Mouse (Mus musculus) forebrain, postnatal 0 days (tissue): ENCODE measurements around the gene Enkur. TPM values are rescaled to one million over a fixed set of nuclear protein-coding genes. Genes with fewer than 3 reads are reported as not detected.
"Not testable (repeated sequence)": the region's sequence is repeated elsewhere in the genome, so short reads cannot be mapped to it uniquely, and the experiment has no call there.

Experiments used
- ATAC-seq: fragments of 200-750 bp; cut with Nextera tagmentation; 2 replicates; pipeline ENCODE4 v1.8.0; 2017; ENCODE audit warnings: mild to moderate bottlenecking, moderate library complexity
- DNase-seq: peaks from one replicate; pipeline ENCODE4 v3.0.0-alpha.2; 2015
- H3K27ac ChIP-seq: fragments of 300-500 bp; sonication (generic); 2 replicates; pipeline ENCODE4 v1.5.1; 2014; ENCODE audit warnings: low read depth, mild to moderate bottlenecking, antibody characterized with exemption, low read length, moderate library complexity, mixed read lengths
- H3K27me3 ChIP-seq: fragments of 300-500 bp; sonication (generic); 2 replicates; pipeline ENCODE4 v1.6.1; 2014; ENCODE audit warnings: mild to moderate bottlenecking, low read length, mixed read lengths; ENCODE audit not compliant: insufficient read depth
- H3K36me3 ChIP-seq: fragments of 300-500 bp; sonication (generic); 2 replicates; pipeline ENCODE4 v1.6.1; 2014; ENCODE audit warnings: mild to moderate bottlenecking, moderate library complexity; ENCODE audit not compliant: insufficient read depth
- H3K4me1 ChIP-seq: fragments of 300-500 bp; sonication (generic); 2 replicates; pipeline ENCODE4 v1.6.1; 2014; ENCODE audit warnings: antibody characterized with exemption; ENCODE audit not compliant: insufficient read depth
- H3K4me2 ChIP-seq: fragments of 300-500 bp; sonication (generic); 2 replicates; pipeline ENCODE4 v1.6.1; 2014; ENCODE audit warnings: low read depth, mild to moderate bottlenecking, moderate library complexity
- H3K4me3 ChIP-seq: fragments of 300-500 bp; sonication (generic); 2 replicates; pipeline ENCODE4 v1.5.1; 2014; ENCODE audit warnings: low read depth, low read length, mixed read lengths
- H3K9ac ChIP-seq: fragments of 300-500 bp; sonication (generic); 2 replicates; pipeline ENCODE4 v1.6.1; 2014; ENCODE audit warnings: mild to moderate bottlenecking
- H3K9me3 ChIP-seq: fragments of 300-500 bp; sonication (generic); 2 replicates; pipeline ENCODE4 v1.6.1; 2016; ENCODE audit warnings: low read length
- CTCF ChIP-seq: sonication (generic); IDR thresholded peaks from 2 replicates; pipeline ENCODE4 v1.5.1; 2016; ENCODE audit warnings: antibody characterized with exemption, control low read depth, low read depth
- WGBS: fragments of 180-500 bp; shearing (Covaris S2); extraction: QIAGEN DNeasy Blood & Tissue Kit; methylation state at CpG from one replicate; pipeline ENCODE4 v1.1.7; 2014; 5-methylcytosine and 5-hydroxymethylcytosine counted together
- polyA plus RNA-seq: library from polyadenylated mRNA; unstranded; fragments of >200 nt; fragmentation: Nextera tagmentation; extraction: Ambion mirVana; gene quantifications from 2 replicates; pipeline ENCODE4 v1.2.1, GENCODE M21; 2015
- total RNA-seq: library from RNA; depleted of rRNA; stranded (reverse); fragments of >200 nt; gene quantifications from 2 replicates; pipeline ENCODE4 v1.2.3, GENCODE M21; 2014; rRNA removed

The Enkur gene
- total RNA-seq (4.5 and 5.4 TPM in 2 replicates), polyA plus RNA-seq (5.2 and 8.1 TPM in 2 replicates)

DNA sequence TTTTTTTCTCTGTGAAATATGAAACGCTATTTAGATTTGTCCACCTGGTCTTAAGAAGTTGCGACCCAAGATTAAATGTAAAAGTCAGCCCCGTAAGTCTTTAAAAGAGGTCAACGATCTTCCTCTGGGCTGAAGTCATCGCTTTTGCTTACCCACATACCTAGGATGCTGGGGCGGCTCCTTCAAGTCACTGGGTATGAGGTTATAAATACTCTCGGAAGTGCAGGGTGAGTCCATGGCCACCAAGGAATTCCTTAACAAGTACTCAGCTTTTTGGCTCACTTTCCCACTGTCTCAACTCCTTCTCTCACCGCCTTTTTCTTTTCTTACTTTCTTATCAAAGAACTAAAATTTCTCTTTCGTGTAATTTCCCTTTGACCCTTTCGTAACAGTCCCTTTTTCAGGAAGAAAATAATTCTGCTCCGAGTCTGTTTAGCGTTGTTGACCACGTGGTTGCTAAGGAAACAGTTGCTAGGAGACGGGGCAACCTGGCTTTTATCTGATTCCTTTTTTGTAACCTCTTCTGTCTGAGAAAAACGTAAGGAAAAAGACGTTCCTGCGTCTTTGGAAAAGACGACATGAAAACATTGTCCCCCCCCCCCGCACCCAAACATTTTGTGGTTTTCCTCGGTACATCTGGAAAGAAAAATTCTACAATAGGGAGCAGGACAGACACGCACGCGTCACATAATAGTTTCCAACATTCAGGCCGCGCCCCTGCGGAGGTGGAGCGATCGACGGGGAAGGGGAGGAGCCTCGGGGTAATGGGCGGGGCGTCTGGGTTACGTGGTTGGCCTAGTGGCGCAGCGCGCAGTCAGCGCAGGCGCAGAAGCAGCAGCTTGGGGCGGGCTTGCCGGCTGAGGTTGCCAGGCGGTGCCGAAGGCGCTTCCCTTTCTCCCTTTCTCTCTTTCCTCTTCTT is at the start of gene Enkur, which contains the start of gene Thnsl1:
Gene Enkur, minus strand, starts transcription at position 454 of the 919 bp plus-strand sequence.
Gene Thnsl1, plus strand, starts transcription at position 813 of the 919 bp plus-strand sequence.
- Histone ChIP-seq H3K9ac (peak within 1 kb of the TSS; percentile 74), H3K27me3 (no peaks in the 10 kb centered on the region), H3K27ac (peak within 1 kb of the TSS; percentile 90), H3K4me2 (peak within 1 kb of the TSS; percentile 68), H3K4me1 (0 out of 2 replicates have a peak, but pooled peaks cover 10% of the 10 kb centered on the region), H3K4me3 (peak within 1 kb of the TSS; percentile 74), H3K9me3 (no peaks in the 10 kb centered on the region), H3K36me3 (no peaks in the 10 kb centered on the region)
- 3% methylated on average over 43 of the region's 43 CpGs for WGBS
- peak; percentile 99 for ATAC-seq
- DNase-seq, result peak; percentile 99
- TF ChIP-seq CTCF, result peak; percentile 11; the same call in 1 of the 2 replicates

DNA sequence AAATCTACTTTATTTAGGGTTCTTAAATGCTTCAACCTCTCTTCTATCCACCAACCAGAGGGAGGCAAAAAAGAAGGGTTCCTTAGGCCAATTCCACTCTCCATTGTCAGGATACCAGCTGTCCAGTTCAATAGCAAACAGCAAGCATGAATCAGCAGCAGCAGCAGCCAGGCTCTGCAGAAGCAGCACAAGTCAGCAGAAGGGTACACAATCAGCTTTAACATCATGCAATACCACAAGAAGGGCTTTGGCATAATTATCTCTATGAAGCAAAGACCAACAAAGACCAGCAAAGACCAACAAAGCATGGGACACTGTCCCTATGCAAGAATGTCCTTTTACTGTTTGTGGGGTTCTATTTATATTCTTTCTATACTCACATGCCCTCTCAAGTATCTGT is 49.1 kb upstream of the Enkur start:
- H3K9ac ChIP-seq, result no peak overlapping the region
- no peak for DNase-seq
- H3K27ac ChIP-seq, result no peak overlapping the region
- no peak for TF ChIP-seq CTCF
- no peaks in the 10 kb centered on the region for H3K27me3 ChIP-seq
- H3K36me3 ChIP-seq, result no peaks in the 10 kb centered on the region
- no peak overlapping the region for H3K4me3 ChIP-seq
- no peaks in the 10 kb centered on the region for H3K4me1 ChIP-seq
- no peak for ATAC-seq
- H3K4me2 ChIP-seq, result no peak overlapping the region
- H3K9me3 ChIP-seq, result no peaks in the 10 kb centered on the region

DNA sequence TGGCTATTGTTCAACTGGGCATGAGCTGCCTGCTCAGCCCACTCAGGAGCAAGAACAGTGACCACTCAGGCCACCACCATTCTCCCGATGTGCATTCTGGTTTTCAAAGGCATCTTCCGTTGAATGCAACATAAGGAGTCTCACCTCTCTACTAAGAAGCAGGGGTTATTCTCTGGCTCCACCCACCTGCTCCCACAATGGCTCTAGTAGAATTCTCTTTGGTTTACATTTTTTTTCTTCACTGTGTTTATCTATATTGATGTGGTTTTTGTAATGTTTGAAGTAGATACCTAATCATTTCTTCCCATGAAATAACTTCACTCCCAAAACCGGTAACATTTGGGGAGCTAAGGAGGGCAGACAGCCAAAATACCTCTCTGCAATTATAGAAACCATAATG is 48.5 kb upstream of the Enkur start:
- Histone ChIP-seq H3K27me3 (no peaks in the 10 kb centered on the region), H3K9me3 (no peaks in the 10 kb centered on the region), H3K9ac (no peak overlapping the region), H3K27ac (no peak overlapping the region), H3K4me3 (no peak overlapping the region), H3K36me3 (no peaks in the 10 kb centered on the region), H3K4me1 (no peaks in the 10 kb centered on the region), H3K4me2 (no peak overlapping the region)
- TF ChIP-seq CTCF, result no peak
- DNase-seq (no peak), ATAC-seq (no peak)
- WGBS, result 71% methylated on average over 3 of the region's 3 CpGs

DNA sequence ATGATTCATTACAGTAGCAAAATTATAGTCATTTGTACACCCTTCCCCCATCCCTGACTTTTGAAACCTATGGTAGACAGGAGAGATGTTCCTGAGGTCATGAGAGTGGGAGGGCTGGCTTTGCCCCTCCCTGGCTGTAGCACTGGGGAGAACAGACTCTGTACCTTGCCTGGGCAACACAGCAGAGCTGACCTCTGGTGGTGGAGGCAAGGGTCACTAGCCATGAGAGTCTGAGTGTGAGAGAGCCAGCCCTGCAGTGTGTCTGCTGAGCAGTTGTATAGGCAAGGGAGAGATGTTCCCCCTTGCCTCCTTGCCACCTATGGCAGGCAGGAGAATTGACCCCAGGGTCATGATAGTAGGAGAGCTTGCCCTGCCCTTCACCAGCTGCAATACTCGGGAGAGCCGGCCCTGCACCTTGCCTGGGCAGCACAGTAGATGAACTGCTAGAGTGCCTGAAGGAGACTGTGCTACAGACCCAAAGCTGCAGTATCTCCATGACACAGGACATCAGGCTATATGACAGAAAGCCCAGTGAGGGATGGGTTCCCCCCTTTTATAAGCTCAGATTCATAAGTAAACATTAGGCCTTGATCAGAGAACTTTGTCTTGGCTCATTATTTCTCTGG is 40.4 kb upstream of the Enkur start:
- DNase-seq, result no peak
- Histone ChIP-seq H3K9me3 (no peaks in the 10 kb centered on the region), H3K27ac (no peak overlapping the region), H3K4me3 (no peak overlapping the region), H3K9ac (no peak overlapping the region), H3K36me3 (no peaks in the 10 kb centered on the region), H3K4me2 (no peak overlapping the region), H3K4me1 (no peaks in the 10 kb centered on the region), H3K27me3 (no peaks in the 10 kb centered on the region)
- ATAC-seq, result no peak
- TF ChIP-seq CTCF, result no peak
- 80% methylated on average over 2 of the region's 2 CpGs for WGBS

DNA sequence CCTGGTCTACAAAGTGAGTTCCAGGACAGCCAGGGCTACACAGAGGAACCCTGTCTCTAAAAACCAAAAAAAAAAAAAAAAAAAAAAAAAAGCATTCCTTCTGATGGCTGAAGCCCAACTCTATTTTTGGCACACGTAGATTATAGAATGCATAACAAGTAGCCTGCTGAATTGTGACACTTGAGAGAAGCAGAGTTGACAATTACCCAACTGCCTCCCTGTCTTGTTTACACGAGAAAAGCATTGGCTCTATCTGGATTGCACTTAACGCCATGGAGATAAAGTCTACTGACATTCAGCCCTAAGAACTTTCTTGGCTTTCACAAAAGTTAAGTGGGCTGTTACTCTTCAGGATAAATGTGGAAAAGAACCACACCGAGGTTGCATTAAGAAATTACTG is 39.8 kb upstream of the Enkur start:
- H3K27me3 ChIP-seq, result no peaks in the 10 kb centered on the region
- no peak for DNase-seq
- no peak overlapping the region for H3K9ac ChIP-seq
- no peaks in the 10 kb centered on the region for H3K36me3 ChIP-seq
- H3K27ac ChIP-seq, result no peak overlapping the region
- 40% methylated on average over 4 of the region's 4 CpGs for WGBS
- no peaks in the 10 kb centered on the region for H3K9me3 ChIP-seq
- no peaks in the 10 kb centered on the region for H3K4me1 ChIP-seq
- H3K4me3 ChIP-seq, result no peak overlapping the region
- no peak for ATAC-seq
- no peak for TF ChIP-seq CTCF
- no peak overlapping the region for H3K4me2 ChIP-seq

DNA sequence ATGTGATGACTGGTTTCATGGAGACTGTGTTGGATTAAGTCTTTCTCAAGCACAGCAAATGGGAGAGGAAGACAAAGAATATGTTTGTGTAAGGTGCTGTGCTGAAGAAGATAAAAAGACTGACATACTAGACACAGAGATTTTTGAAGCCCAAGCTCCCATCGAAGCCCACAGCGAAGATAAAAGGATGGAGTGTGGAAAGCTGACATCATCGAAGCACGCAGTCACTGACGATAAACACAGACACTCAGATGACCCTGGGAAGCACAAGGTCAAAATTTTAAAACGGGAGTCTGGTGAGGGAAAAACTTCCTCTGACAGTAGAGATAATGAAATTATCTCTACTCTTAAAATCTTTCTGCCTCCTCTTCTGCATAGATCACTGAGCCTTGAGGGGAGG is 38.9 kb upstream of the Enkur start:
- H3K4me3 ChIP-seq, H3K27me3 ChIP-seq, H3K36me3 ChIP-seq, DNase-seq, H3K4me1 ChIP-seq, ATAC-seq, H3K9me3 ChIP-seq, H3K9ac ChIP-seq, H3K4me2 ChIP-seq, H3K27ac ChIP-seq: not testable (repeated sequence)
- 84% methylated on average over 3 of the region's 6 CpGs for WGBS

DNA sequence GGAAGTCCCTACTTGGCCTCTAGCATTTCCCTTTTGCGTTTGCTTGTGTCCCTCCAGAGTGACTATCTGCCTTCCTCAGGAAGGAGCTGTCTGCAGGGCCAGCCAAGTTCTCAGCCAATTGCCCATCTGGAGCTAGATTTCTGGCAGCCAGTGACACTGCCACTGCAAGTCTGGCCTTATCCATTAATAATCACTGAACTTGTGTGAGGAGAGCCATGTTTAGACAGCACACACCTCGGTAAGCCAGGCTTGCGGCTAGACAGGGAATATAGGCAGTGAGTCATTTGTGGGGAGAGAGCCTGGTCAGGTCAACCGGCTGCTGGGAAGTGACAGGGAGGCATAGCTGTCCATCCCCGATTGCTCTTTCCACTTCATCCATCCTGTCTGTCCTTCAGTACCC is 31.7 kb upstream of the Enkur start:
- no peak for DNase-seq

More for the DNA sequence above, 31.7 kb upstream of the Enkur start:
- H3K4me3 ChIP-seq, result no peak overlapping the region
- H3K27ac ChIP-seq, result no peak overlapping the region
- no peak overlapping the region for H3K9ac ChIP-seq
- H3K9me3 ChIP-seq, result no peaks in the 10 kb centered on the region
- no peaks in the 10 kb centered on the region for H3K27me3 ChIP-seq
- no peak overlapping the region for H3K4me2 ChIP-seq
- no peaks in the 10 kb centered on the region for H3K4me1 ChIP-seq
- H3K36me3 ChIP-seq, result no peaks in the 10 kb centered on the region
- WGBS, result 81% methylated on average over 5 of the region's 5 CpGs
- TF ChIP-seq CTCF, result no peak
- no peak for ATAC-seq
